Comparison of ENCODE assay signal across 26 mouse cellular contexts in the genomic region with DNA sequence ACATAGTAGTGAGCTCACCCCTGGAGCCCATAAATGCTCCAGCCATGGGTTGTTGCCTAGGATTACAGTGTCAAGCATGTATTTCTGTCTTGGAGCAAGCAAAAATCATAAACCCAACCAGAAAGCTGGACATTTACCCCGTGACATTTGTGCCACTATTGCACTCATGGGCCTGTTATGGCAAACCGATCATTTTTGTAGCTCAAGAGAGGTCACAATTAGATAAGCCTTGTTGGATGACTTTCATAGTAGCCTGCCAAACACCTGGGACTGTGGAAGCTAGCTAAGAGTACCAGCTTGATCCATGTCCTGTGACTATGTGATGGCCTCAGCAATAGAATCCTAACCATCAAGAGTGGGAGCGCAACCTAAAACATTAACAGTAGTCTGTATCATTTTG. TPM values are rescaled to one million over a fixed set of nuclear protein-coding genes. Genes with fewer than 3 reads are reported as not detected.
DNase-seq lines count a peak whose midpoint lies in the region; ATAC-seq and TF ChIP-seq lines count a peak whose summit lies in the region.
"Had no signal": no experiment of that assay in that cellular context is flagged by ENCODE, and none has a peak within 500 bp of the region (broad histone marks: within the 10 kb centered on the region; RNA-seq: fewer than 3 reads in every experiment).

No protein-coding gene starts in this region.

- no peaks in the 10 kb centered on the region for H3K36me3 ChIP-seq in heart, postnatal 0 days (replicated peaks; ENCODE audit: control insufficient read depth, insufficient read depth, low read length)
- peaks cover 1% of the 10 kb centered on the region; the same call in 1 of the 2 replicates for H3K36me3 ChIP-seq in liver, adult 2 months (ENCODE audit: control insufficient read depth, insufficient read depth, low read length)
- H3K36me3 ChIP-seq in liver, embryonic 12.5 days: peaks cover 10% of the 10 kb centered on the region
- peaks cover 3% of the 10 kb centered on the region for H3K36me3 ChIP-seq in ES-Bruce4 (ENCODE audit: control insufficient read depth, insufficient read depth, low read length, poor library complexity, severe bottlenecking)
- H3K36me3 ChIP-seq: hindbrain, embryonic 13.5 days; limb, embryonic 15.5 days; lung, embryonic 15.5 days had no signal

- no peak for ATAC-seq in heart, postnatal 0 days (ENCODE audit: insufficient read depth, low read depth)
- ATAC-seq in liver, embryonic 12.5 days: no peak
- ATAC-seq: forebrain, embryonic 16.5 days; intestine, embryonic 16.5 days had no signal

- no peak for TF ChIP-seq POLR2A in liver, adult 2 months (IDR thresholded peaks at IDR 0.05; ENCODE audit: extremely low read depth, insufficient read depth, low read length)
- no peak for TF ChIP-seq POLR2A in ES-Bruce4 (IDR thresholded peaks at IDR 0.05; ENCODE audit: insufficient read depth, low read length)

- no peaks in the 10 kb centered on the region for H3K27me3 ChIP-seq in heart, postnatal 0 days (ENCODE audit: control insufficient read depth, insufficient read depth, low read length)
- no peaks in the 10 kb centered on the region for H3K27me3 ChIP-seq in liver, adult 2 months (ENCODE audit: control insufficient read depth, insufficient read depth, low read length)
- H3K27me3 ChIP-seq in liver, embryonic 12.5 days (replicated peaks): no peaks in the 10 kb centered on the region
- H3K27me3 ChIP-seq in ES-Bruce4 (ENCODE audit: control insufficient read depth, insufficient read depth, low read length, poor library complexity, severe bottlenecking): no peaks in the 10 kb centered on the region
- H3K27me3 ChIP-seq: embryonic facial prominence, embryonic 13.5 days; hindbrain, embryonic 13.5 days; limb, embryonic 15.5 days; liver, embryonic 15.5 days; lung, embryonic 15.5 days had no signal

- 70% methylated on average over 3 of the region's 3 CpGs for WGBS in heart, postnatal 0 days
- 46% methylated on average over 3 of the region's 3 CpGs for WGBS in liver, adult 2 months
- WGBS in liver, embryonic 12.5 days (ENCODE audit: insufficient replicate concordance): 92% methylated on average over 3 of the region's 3 CpGs

- peak; percentile 43 to 47 for DNase-seq in heart, adult 18-20 months
- no peak for DNase-seq in heart, adult 11 months
- no peak for DNase-seq in heart, postnatal 0 days (ENCODE audit: low spot score)
- no peak for DNase-seq in heart, postnatal 14 days
- DNase-seq in liver, adult 2 months (ENCODE audit: extremely low read depth, low read depth, low spot score): peak; percentile 94
- DNase-seq in cerebellum, postnatal 4 days (ENCODE audit: low spot score in 2 of 2): no peak
- DNase-seq: adrenal gland, postnatal 25 days; cerebellum, adult 11-12 months; cerebellum, adult 9-11 months; kidney, postnatal 36 days; layer of hippocampus, postnatal 36 days; midbrain, embryonic 14.5 days; right cerebral cortex, adult 18-20 months; spleen, adult 18-20 months; thymus, postnatal 14 days had no signal

- H3K27ac ChIP-seq in heart, postnatal 0 days (ENCODE audit: low read depth): peak overlapping the region; percentile 3; the same call in 1 of the 2 replicates
- peak overlapping the region; percentile 73 for H3K27ac ChIP-seq in liver, adult 2 months (replicated peaks; ENCODE audit: insufficient read depth, low read depth, low read length)
- no peak overlapping the region for H3K27ac ChIP-seq in liver, embryonic 12.5 days
- peak overlapping the region; percentile 44; the same call in 1 of the 2 replicates for H3K27ac ChIP-seq in ES-Bruce4 (ENCODE audit: insufficient read depth, low read length)
- H3K27ac ChIP-seq: embryonic facial prominence, embryonic 13.5 days; hindbrain, embryonic 13.5 days; limb, embryonic 10.5 days; limb, embryonic 15.5 days; liver, embryonic 15.5 days; lung, embryonic 15.5 days had no signal

- no peaks in the 10 kb centered on the region for H3K9me3 ChIP-seq in heart, postnatal 0 days (replicated peaks; ENCODE audit: control insufficient read depth, low read length)
- no peaks in the 10 kb centered on the region for H3K9me3 ChIP-seq in liver, embryonic 12.5 days (replicated peaks)
- no peaks in the 10 kb centered on the region for H3K9me3 ChIP-seq in ES-Bruce4 (replicated peaks; ENCODE audit: control insufficient read depth, insufficient read depth, low read length, poor library complexity, severe bottlenecking)
- H3K9me3 ChIP-seq: embryonic facial prominence, embryonic 13.5 days; hindbrain, embryonic 13.5 days; limb, embryonic 10.5 days; limb, embryonic 15.5 days; liver, embryonic 15.5 days; lung, embryonic 15.5 days had no signal

- intact Hi-C loops in heart, postnatal 14 days (cut with DNase I): no loop called here

- H3K4me2 ChIP-seq in heart, postnatal 0 days (ENCODE audit: low read depth, low read length): no peak overlapping the region
- no peak overlapping the region for H3K4me2 ChIP-seq in liver, embryonic 12.5 days
- H3K4me2 ChIP-seq: embryonic facial prominence, embryonic 13.5 days; limb, embryonic 15.5 days; liver, embryonic 15.5 days; lung, embryonic 15.5 days had no signal

- no peak for TF ChIP-seq CTCF in heart, postnatal 0 days (IDR thresholded peaks at IDR 0.05; ENCODE audit: low read depth)
- no peak for TF ChIP-seq CTCF in liver, adult 2 months (IDR thresholded peaks at IDR 0.05; ENCODE audit: low read depth, low read length)
- TF ChIP-seq CTCF in ES-Bruce4 (IDR thresholded peaks at IDR 0.05; ENCODE audit: low read depth, low read length): no peak

- peaks cover 31% of the 10 kb centered on the region; the same call in 1 of the 2 replicates for H3K79me2 ChIP-seq in liver, adult 2 months (ENCODE audit: control insufficient read depth, insufficient read depth, low read length)

- H3K9ac ChIP-seq in heart, postnatal 0 days (replicated peaks; ENCODE audit: low read depth, low read length): no peak overlapping the region
- no peak overlapping the region for H3K9ac ChIP-seq in liver, adult 2 months (ENCODE audit: low read depth, low read length)
- H3K9ac ChIP-seq in liver, embryonic 12.5 days: no peak overlapping the region
- H3K9ac ChIP-seq in ES-Bruce4 (ENCODE audit: low read depth, poor library complexity, severe bottlenecking): no peak overlapping the region
- H3K9ac ChIP-seq: embryonic facial prominence, embryonic 13.5 days; hindbrain, embryonic 13.5 days; limb, embryonic 15.5 days; liver, embryonic 15.5 days; lung, embryonic 15.5 days had no signal

- no peak for TF ChIP-seq EP300 in heart, postnatal 0 days (IDR thresholded peaks at IDR 0.05; ENCODE audit: low read depth)
- no peak for TF ChIP-seq EP300 in ES-Bruce4 (IDR thresholded peaks at IDR 0.05; ENCODE audit: insufficient read depth, low read depth, low read length)

- no peak overlapping the region for H3K4me3 ChIP-seq in heart, postnatal 0 days (ENCODE audit: low read depth, low read length)
- no peak overlapping the region for H3K4me3 ChIP-seq in liver, adult 2 months (ENCODE audit: insufficient read depth, low read depth, low read length)
- H3K4me3 ChIP-seq in liver, embryonic 12.5 days: no peak overlapping the region
- H3K4me3 ChIP-seq in ES-Bruce4 (ENCODE audit: low read depth, low read length): no peak overlapping the region
- H3K4me3 ChIP-seq: embryonic facial prominence, embryonic 13.5 days; erythroblast, embryonic 14.5 days; hindbrain, embryonic 13.5 days; limb, embryonic 10.5 days; limb, embryonic 15.5 days; liver, embryonic 15.5 days; lung, embryonic 15.5 days had no signal

- H3K4me1 ChIP-seq in heart, postnatal 0 days (ENCODE audit: control insufficient read depth, insufficient read depth): peaks cover 46% of the 10 kb centered on the region
- peaks cover 34% of the 10 kb centered on the region for H3K4me1 ChIP-seq in liver, adult 2 months (ENCODE audit: control insufficient read depth, insufficient read depth, low read length)
- H3K4me1 ChIP-seq in liver, embryonic 12.5 days: peaks cover 65% of the 10 kb centered on the region
- peaks cover 4% of the 10 kb centered on the region for H3K4me1 ChIP-seq in ES-Bruce4 (ENCODE audit: control insufficient read depth, insufficient read depth, low read length)

RNA-seq across cellular contexts. Expression of gene Akirin2, which starts 4.9 kb away (rescaled TPM):
- 10 to 100 TPM; 56.7 to 62.5 TPM for total RNA-seq in heart, adult 18-20 months (2021)
- total RNA-seq in heart, postnatal 0 days (2014; rRNA removed; ENCODE audit: low replicate concordance): 29.0 and 66.3 TPM in 2 replicates
- 34.2 and 37.0 TPM in 2 replicates for polyA plus RNA-seq in heart, postnatal 0 days (2015; fragmentation: Nextera tagmentation; extraction: Ambion mirVana)
- total RNA-seq in heart, postnatal 14 days (2021): 10 to 100 TPM; 55.5 to 56.6 TPM
- total RNA-seq in liver, adult 2 months (2014; rRNA removed): 16.2 and 16.8 TPM in 2 replicates
- 9.8 and 10.9 TPM in 2 replicates for polyA plus RNA-seq in liver, adult 2 months (2012; rRNA removed)
- 48.1 and 48.8 TPM in 2 replicates for polyA plus RNA-seq in liver, embryonic 12.5 days (2016; fragmentation: Nextera tagmentation; extraction: Ambion mirVana)
- 108 and 117 TPM in 2 replicates for polyA plus RNA-seq in ES-Bruce4 (2011; ENCODE audit: insufficient read depth, insufficient read length, low read depth, missing spikeins)

RNA-seq across cellular contexts. Expression of gene Orc3, which starts 59.1 kb away (rescaled TPM):
- total RNA-seq in heart, adult 18-20 months (2021): 10 to 100 TPM; 31.5 to 33.9 TPM
- 41.0 and 47.8 TPM in 2 replicates for total RNA-seq in heart, postnatal 0 days (2014; rRNA removed; ENCODE audit: low replicate concordance)
- polyA plus RNA-seq in heart, postnatal 0 days (2015; fragmentation: Nextera tagmentation; extraction: Ambion mirVana): 50.0 and 51.4 TPM in 2 replicates
- 10 to 100 TPM; 38.4 to 39.7 TPM for total RNA-seq in heart, postnatal 14 days (2021)
- 29.9 and 35.9 TPM in 2 replicates for total RNA-seq in liver, adult 2 months (2014; rRNA removed)
- 6.7 and 11.2 TPM in 2 replicates for polyA plus RNA-seq in liver, adult 2 months (2012; rRNA removed)
- polyA plus RNA-seq in liver, embryonic 12.5 days (2016; fragmentation: Nextera tagmentation; extraction: Ambion mirVana): 73.0 and 75.2 TPM in 2 replicates
- polyA plus RNA-seq in ES-Bruce4 (2011; ENCODE audit: insufficient read depth, insufficient read length, low read depth, missing spikeins): 131 and 138 TPM in 2 replicates

RNA-seq across cellular contexts. Expression of gene Rars2, which starts 59.2 kb away (rescaled TPM):
- 10 to 100 TPM; 22.5 to 25.4 TPM for total RNA-seq in heart, adult 18-20 months (2021)
- total RNA-seq in heart, postnatal 0 days (2014; rRNA removed; ENCODE audit: low replicate concordance): 19.4 and 93.2 TPM in 2 replicates
- 49.7 and 51.2 TPM in 2 replicates for polyA plus RNA-seq in heart, postnatal 0 days (2015; fragmentation: Nextera tagmentation; extraction: Ambion mirVana)
- 10 to 100 TPM; 30.9 to 31.1 TPM for total RNA-seq in heart, postnatal 14 days (2021)
- 12.2 and 14.4 TPM in 2 replicates for total RNA-seq in liver, adult 2 months (2014; rRNA removed)
- polyA plus RNA-seq in liver, adult 2 months (2012; rRNA removed): 5.8 and 6.1 TPM in 2 replicates
- polyA plus RNA-seq in liver, embryonic 12.5 days (2016; fragmentation: Nextera tagmentation; extraction: Ambion mirVana): 50.9 and 51.3 TPM in 2 replicates
- polyA plus RNA-seq in ES-Bruce4 (2011; ENCODE audit: insufficient read depth, insufficient read length, low read depth, missing spikeins): 61.7 and 71.0 TPM in 2 replicates

Comparison
In these comparisons a context has a peak if more than half of its experiments do, and no peak if none do; other contexts are left out.
1. DNase-seq: peak in heart, adult 18-20 months (2 of 2) and liver, adult 2 months (single experiment); none in heart, adult 11 months (single experiment), heart, postnatal 0 days (single experiment), heart, postnatal 14 days (0 of 2) and cerebellum, postnatal 4 days (0 of 2).